Mouse (Mus musculus): ENCODE data around the gene Cercam.

- no peak for TF ChIP-seq CTCF (IDR thresholded peaks at IDR 0.05; ENCODE audit: extremely low read depth, insufficient read depth, low read length)
- no peak for TF ChIP-seq POLR2A (IDR thresholded peaks at IDR 0.05; ENCODE audit: extremely low read depth, insufficient read depth, low read length)
Observed at GRCm38 (mm10) chr2:29891773-29892172, 22.8 kb downstream of the Cercam start.
